Mouse (Mus musculus): ENCODE measurements at regions not wholly inside any gene's neighbourhood (a gene's known extent, or its start where the extent isn't known, plus 50 kb on each side); places are given as distances from the start of the nearest gene placed in this dataset.
A peak's percentile ranks its signal among the peaks of the same experiment; 100 is the strongest.

- DNase-seq, result peak; percentile 76
Observed at GRCm38 (mm10) chr13:57186168-57186567, 290.4 kb upstream of the Trpc7 start.

- DNase-seq, result no peak
Observed at GRCm38 (mm10) chr13:57170180-57170579, 274.4 kb upstream of the Trpc7 start.

DNA sequence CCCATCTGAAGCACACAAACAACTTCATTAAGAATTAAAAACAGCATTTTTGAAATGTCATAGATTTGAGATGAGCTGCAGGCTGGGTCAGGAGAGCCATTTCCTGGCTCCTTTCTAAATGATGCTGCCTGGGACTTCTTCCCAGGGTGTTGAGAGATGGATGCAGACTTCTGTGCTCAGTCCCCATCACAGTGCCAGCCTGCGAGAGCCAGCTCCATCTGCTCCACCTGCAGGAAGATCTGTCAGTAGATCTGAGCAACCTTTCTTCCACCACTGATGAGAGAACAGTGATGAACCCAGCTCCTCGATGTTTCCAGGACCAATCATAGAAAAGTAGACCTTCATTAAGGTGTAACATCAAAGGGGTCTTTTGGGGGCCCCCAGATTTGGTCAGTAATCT is 273.8 kb upstream of the Trpc7 start:
- no peak for DNase-seq

DNA sequence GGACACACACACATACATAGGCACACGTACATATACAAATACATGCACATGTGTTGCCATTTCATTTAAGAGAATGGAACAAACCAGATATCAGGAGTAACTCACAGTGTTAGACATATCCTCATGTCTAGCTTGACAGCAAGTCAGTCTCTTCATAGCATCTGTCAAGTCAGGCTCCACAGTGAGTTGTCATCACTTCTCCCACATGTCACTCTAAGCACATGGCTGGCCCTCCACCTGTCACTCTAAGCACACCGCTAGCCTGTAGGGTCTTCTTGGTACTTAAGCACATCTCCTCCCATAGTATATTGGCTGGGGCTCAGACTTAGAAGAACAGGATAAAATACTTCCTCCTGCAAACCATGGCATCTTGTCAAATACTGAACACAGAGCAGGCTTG is 269.6 kb upstream of the Trpc7 start:
- no peak for DNase-seq

GRCm38 (mm10) chr13:57152787-57153186 is 257.0 kb upstream of the Trpc7 start:
- DNase-seq, result no peak

DNA sequence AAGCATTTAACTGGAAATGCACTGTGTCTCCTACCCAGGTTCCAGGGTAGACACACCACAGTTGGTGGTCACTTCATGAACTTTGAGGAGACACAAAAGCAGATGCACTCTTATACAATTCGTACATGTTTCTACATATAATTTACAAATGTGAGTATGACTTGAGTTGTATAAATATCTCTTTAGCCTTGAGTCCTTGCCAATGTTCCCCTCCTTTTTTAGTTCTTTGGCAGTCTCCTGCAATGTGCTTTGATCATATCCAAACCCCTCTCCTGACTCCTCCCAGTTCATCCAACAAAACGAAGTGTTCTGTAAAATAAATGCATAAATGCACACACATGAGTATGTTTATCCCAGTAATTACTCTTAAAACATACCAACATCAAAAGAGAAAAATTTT is 251.8 kb upstream of the Trpc7 start:
- no peak for DNase-seq

DNA sequence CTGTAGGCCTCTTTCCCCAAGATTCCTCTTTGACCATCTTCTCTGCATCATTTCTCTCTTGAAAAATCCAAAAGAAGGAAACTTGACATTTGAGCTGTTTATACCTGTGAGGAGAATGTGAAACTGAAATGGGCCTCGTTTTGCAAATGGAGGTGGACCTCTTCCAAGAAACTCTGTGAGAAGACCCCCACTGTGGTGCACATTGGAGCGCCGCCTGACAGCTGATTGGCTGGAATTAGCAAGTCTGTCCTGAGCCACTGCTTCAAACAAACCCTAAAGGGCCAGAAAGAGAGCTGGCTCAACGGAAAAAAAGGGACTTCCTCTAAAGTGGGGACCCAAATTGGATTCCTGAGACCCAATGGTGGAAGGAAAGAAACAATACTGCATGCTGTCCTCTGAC is 250.9 kb upstream of the Trpc7 start:
- DNase-seq, result no peak

DNA sequence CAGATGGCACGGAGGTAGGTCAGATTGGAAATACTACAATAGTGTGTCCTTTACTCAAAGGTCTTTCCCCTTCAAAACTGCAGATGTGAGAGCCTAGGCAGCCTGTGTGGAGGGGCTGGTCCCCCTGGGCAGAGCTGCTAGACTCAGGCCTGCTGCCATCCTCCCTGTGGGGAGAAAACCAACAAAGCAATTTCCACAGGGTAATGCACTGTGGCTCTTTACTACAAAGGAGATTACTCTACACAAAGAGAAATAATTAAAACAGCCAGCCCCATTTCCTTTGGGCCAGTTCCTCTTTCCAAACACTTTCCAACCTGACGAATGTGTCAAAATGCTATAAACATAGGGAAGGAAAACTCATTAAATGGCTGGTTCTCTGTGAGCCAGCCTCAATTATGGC is 250.0 kb upstream of the Trpc7 start:
- no peak for DNase-seq

- DNase-seq, result no peak
Observed at GRCm38 (mm10) chr13:57142851-57143250, 247.1 kb upstream of the Trpc7 start.

DNA sequence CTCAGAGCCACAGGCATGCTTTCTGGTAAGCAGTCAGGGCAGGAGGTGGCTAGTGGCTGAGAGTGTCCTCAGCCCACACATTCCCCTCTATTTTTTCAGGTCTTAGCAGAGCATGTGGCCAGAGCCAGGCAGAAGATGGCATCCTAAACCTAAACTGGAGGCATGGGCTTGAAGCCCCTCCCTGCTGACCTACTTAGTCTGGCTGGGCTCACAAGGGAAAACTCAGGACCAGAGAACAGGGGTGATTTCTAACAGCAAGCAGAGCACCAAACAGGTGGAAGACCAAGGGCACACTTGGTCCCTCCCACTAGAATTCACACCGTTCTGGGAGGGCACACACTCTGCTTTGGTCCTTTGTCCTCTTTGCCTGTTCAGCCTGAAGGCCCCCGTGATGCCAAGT is 246.6 kb upstream of the Trpc7 start:
- no peak for DNase-seq

DNA sequence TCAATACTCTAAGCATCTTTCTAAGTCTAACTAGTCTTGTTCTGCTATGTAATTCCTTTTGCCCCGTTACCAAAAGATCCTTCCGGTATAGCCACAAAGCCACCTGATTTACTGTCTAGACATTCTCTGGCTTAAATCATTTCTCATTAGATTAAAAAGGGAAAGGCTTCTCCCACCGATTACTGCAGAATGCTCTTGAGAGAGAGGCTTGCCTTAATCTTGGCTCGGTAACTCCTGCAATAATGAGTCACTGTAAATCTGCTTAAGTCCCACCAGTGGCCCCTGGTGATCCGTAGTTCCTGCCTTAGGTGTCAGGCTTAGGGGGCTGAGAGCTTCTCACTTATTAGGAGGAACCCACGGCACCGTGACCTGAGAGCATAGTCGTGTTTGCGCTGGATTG is 220.1 kb upstream of the Trpc7 start:
- no peak for DNase-seq

GRCm38 (mm10) chr13:57107956-57108355 is 212.2 kb upstream of the Trpc7 start:
- DNase-seq, result no peak

DNA sequence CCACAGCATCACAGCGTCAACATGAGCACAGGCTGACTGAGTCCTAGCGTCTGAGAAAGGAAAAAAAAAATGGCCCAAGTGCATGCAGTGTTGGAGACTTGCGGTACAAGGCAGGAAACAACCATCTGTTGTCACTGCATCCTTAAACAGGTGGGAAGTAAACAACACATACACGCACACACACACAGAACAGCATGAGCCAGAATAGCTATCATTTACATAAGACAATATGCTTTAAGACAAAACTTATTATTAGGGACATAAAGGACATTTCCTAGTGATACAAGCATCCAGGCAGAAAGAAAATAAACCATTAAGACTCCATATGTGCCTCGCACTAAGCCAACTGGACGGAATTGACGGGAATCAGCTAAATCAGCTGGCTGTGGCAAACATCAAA is 203.8 kb upstream of the Trpc7 start:
- DNase-seq, result no peak

DNA sequence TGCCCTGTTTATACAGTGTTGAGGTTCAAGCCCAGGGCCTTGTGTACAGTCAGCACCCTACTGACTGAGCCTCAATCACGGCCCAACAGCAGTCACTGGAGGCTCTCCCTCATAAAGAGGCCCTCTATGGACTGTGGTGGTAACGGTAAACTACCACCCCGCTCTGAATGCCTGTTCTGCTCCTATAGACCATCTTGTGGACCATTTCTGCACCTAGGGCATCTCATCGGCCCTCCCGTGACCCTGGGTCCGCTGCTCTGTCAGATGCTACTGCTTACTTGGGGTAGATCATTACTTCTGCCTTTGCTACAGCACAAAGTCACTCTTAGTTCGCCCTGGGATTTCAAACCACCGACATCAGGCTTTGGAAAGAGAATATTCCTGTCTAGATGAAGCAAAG is 196.1 kb upstream of the Trpc7 start:
- no peak for DNase-seq

GRCm38 (mm10) chr13:57089381-57090075 is 193.7 kb upstream of the Trpc7 start:
- DNase-seq, result no peak

GRCm38 (mm10) chr13:57087966-57088365 is 192.2 kb upstream of the Trpc7 start:
- no peak for DNase-seq

- DNase-seq, result no peak
Observed at GRCm38 (mm10) chr13:57087398-57087797, 191.6 kb upstream of the Trpc7 start.

GRCm38 (mm10) chr13:57083751-57084150 is 188.0 kb upstream of the Trpc7 start:
- DNase-seq, result no peak

DNA sequence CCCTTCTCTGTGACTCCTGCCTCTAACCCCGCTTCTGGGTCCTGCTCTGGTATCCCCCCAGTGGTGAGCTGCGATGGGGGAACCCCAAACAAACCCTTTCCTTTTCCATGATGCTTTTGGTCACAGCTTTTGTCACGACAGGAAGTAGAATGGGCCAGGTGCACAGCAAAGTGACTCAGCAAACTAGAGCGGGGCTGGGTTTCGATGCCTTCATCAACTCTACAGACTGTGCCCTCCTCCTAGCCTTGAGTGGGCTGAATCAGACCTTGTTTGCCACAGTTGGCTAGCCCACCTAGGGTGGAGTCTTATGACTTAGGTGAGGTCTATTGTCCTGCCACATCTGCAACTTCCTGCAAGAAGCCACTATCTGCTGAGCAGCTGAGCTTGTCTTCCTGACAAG is 174.7 kb upstream of the Trpc7 start:
- DNase-seq, result no peak

DNA sequence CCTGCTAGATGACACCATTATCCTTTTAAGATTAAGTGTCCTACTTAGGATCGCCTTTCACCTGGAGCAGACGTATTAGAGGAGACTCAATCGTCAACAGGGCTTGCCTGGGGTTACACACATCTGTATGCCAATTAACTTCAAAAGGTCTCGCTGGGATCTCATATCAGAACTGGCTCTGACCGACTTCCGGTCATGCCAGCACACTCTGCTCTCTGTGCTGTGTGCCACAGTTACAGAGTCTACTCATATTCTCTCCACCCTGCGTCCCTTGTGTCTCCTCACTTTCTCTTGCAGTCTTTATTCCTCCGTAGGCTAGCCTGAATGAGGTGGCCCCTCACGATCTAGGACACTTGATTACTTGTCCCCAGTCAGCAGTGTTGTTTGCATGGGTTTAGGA is 165.9 kb upstream of the Trpc7 start:
- no peak for DNase-seq

DNA sequence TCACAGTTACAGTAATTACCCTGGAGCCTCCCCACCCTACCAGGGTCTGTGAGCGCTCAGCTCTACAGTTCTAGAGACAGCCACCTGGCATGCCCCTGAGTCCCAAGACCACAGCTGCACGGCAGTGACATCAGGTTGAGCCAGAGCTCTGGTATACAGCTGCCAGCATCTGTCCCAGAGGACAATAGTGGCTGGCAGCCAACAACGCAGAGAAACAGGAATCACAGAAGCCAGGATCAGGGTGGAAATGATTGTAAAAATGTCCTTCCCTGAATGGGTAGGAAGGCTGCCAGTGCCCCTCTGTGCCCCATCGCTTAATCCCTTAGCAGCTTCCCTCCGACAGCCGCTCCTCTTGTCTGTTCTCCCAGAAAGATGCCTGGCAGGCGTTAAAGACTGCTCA is 165.3 kb upstream of the Trpc7 start:
- DNase-seq, result peak; percentile 21

DNA sequence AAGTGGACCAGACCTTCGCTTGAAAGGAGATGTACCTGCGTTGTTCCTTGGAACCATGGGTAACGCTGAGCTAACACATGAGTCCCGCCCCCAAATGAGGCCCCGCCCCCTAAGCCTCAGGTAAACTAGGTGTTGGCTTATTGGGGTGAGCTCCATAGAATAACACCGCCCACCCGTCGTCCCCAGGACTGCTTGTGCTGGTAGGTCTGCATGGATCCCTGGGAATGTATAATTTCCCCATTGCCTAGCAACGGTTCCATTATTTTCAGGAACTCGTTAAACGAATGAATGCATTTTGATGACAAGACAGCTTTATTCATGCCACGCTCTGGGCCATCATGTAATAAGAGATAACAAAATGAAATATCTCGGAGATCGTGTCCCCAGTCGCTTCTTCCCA is 161.0 kb upstream of the Trpc7 start:
- DNase-seq, result no peak

DNA sequence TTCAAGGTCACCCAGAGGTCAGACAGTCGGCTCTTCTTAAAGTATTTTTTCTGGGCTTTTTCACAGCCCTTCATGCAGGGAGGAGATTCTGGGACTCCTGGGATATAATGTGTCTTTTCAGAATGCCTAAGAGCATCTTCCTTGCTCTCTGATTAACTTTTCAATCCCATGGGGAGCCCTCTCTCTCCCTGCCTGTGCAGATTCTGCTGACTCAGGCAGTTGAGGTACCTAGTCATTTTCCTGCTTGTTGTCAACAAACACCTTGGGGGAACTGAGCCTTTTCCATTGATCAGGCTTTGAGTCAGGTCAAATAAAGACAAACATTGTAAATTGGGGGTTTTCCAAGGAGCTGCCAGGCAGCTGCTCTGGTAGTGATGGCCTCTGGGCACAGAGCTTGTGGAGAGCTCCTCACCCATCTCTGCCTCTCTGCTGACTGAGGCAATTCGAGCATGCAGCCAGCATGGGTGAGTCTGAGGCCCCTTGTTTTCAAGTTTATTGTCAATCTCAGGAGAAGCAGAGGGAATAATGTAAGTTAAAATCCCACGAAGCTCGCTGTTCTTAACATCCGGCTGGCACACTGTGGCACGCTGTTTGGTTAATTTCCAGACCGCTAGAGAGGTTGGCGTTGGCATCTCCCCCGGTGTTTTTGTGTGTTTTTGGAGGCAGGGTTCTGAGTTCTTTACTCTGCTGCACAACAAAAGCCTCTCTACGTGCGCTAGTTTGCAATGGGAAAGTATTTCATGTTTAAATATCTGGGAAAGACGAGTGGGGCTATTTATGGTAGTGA is 159.8 kb upstream of the Trpc7 start:
- no peak for DNase-seq

DNA sequence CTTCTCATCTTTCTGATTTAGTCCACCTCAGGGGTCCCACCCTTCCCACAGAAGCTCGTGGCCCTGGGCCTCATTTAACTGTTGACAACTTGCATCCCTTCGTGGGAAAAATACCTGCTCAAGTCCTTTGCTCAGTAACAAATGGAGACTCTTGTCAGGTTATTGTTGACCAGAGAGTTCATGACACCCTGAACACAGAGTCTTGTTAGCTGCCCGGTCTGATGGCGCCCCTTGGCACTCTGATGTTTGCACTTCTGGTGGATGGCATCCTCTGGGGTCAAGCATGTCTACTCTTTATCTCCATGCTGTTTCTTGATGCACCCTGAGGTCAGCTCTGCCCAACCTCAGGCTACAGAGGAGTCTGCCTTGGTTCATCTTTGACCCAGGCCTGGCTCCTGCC is 157.6 kb upstream of the Trpc7 start:
- DNase-seq, result no peak

Data from heart, postnatal 4 days (tissue).